Mouse (Mus musculus) embryo, embryonic 11.5 days (tissue): ENCODE results near the gene Luzp2.
"Not testable (repeated sequence)": the region's sequence is repeated elsewhere in the genome, so short reads cannot be mapped to it uniquely, and the experiment has no call there.

Experiments
- DNase-seq: peaks from one replicate; pipeline ENCODE4 v3.0.0-alpha.2; 2012; ENCODE audit warnings: low read depth, low spot score

The Luzp2 gene

GRCm38 (mm10) chr7:55000397-55000796 is 165.1 kb downstream of the Luzp2 start:
- DNase-seq, result no peak

- no peak for DNase-seq
These were observed 174.0 kb downstream of the Luzp2 start for GRCm38 (mm10) chr7:55009173-55009771.

- DNase-seq, result not testable (repeated sequence)
These were observed 298.6 kb downstream of the Luzp2 start for GRCm38 (mm10) chr7:55133850-55134249.

- no peak for DNase-seq
These were observed 353.6 kb downstream of the Luzp2 start for GRCm38 (mm10) chr7:55188927-55189326.

GRCm38 (mm10) chr7:55189496-55189895 is 354.2 kb downstream of the Luzp2 start:
- no peak for DNase-seq

- no peak for DNase-seq
These were observed 355.4 kb downstream of the Luzp2 start for GRCm38 (mm10) chr7:55190655-55191054.

GRCm38 (mm10) chr7:55198806-55199205 is 363.5 kb downstream of the Luzp2 start:
- DNase-seq, result no peak

GRCm38 (mm10) chr7:55222997-55223396 is 387.7 kb downstream of the Luzp2 start:
- no peak for DNase-seq

- DNase-seq, result no peak
These were observed 394.1 kb downstream of the Luzp2 start for GRCm38 (mm10) chr7:55229407-55229806.
